Mouse (Mus musculus): ENCODE results near the gene Man1b1.

Man1b1 gene

GRCm38 (mm10) chr2:25305587-25306359 lies 26.4 kb upstream of the Man1b1 start:
- no peak for DNase-seq (ENCODE audit: low read depth, low spot score)

DNA sequence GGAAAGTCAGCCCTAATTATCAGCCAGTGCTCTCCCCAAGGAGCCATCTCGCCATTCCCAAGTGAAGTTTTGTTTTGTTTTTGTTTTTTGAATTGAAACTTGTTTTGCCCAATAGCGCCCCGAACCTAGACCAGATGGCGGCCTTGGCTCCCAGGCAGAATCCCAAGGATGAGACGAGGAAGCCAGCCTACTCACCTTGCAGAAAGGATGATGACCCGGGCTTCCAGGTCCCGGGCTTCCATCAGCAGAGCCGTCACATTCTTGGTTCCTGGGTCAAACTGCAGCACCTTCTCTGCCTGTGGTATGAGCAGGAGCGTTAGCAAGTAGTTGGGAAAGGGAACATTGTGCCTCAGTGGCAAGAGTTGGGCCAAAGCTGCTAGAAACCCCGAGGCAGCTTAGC lies 22.0 kb upstream of the Man1b1 start:
- DNase-seq (ENCODE audit: low read depth, low spot score): no peak

- DNase-seq (ENCODE audit: low read depth, low spot score): no peak
These were observed 21.2 kb upstream of the Man1b1 start for GRCm38 (mm10) chr2:25310969-25311368.

DNA sequence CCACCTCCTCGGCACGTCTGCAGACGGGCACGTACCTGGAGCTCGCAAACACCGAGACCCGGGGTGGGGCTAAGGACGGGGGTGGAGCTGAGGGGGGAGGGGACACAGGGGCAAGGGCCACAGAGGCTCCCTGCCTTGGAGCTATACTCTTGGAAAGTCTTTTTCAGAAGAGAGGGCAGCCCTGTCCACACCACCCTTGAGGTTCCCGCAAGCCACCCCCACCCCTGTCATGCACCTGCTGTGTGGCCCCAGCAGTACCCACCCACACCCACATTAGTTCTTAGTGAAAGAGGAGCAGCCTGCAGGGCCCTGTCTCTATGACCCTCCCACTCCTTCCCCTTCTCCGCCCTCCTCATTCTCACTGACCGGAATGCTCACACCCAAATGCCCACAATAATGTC lies 20.6 kb upstream of the Man1b1 start:
- DNase-seq (ENCODE audit: low read depth, low spot score): no peak

- no peak for DNase-seq (ENCODE audit: low read depth, low spot score)
These were observed 13.8 kb upstream of the Man1b1 start for GRCm38 (mm10) chr2:25318119-25318966.

DNA sequence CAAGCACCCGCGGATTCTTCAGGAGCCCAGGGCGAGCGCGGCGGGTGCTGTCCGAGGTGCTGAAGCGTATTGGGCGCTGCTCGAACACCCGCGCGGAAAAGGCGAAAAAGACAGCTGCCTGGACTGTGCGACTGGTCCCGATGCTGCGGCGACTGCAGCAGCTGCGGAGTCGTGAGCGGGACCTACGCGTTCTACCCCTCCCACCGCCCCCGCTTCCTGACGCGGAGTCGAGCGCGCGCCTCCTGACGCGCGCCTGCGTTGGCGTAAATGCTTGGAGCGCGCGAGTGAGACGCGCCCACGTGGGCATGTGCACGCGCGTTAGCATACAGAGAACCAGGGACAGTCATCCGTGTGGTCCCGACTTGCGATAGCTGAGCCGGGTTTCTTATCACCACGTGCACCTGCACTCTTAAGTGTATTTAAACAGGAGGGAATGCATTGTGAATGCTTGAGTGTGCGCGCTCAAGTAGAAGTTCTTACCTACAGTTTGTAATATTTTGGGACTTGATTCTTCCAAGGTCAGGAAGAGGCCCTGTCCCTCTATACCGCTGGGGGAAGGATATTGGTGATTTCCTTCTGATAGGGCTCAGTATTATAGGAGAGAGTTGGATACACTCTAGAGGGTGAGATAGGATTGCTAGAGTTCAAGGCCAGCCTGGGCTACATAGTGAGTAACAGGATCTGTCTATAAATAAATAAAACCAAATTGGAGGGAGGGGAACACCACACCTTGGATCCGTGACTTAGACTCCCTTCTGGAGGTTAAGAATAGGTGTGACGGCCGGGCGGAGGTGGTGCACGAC lies 13.0 kb upstream of the Man1b1 start, which contains the start of gene Grin1:
TSS of gene Grin1 (minus strand) at position 217 of the 803 bp plus-strand sequence.
- DNase-seq (ENCODE audit: low read depth, low spot score): no peak

GRCm38 (mm10) chr2:25320084-25320483 lies 12.1 kb upstream of the Man1b1 start:
- DNase-seq (ENCODE audit: low read depth, low spot score): no peak

GRCm38 (mm10) chr2:25326036-25326435 lies 6.1 kb upstream of the Man1b1 start:
- no peak for DNase-seq (ENCODE audit: low read depth, low spot score)

GRCm38 (mm10) chr2:25328440-25328839 lies 3.7 kb upstream of the Man1b1 start:
- peak; percentile 24 for DNase-seq (ENCODE audit: low read depth, low spot score)

DNA sequence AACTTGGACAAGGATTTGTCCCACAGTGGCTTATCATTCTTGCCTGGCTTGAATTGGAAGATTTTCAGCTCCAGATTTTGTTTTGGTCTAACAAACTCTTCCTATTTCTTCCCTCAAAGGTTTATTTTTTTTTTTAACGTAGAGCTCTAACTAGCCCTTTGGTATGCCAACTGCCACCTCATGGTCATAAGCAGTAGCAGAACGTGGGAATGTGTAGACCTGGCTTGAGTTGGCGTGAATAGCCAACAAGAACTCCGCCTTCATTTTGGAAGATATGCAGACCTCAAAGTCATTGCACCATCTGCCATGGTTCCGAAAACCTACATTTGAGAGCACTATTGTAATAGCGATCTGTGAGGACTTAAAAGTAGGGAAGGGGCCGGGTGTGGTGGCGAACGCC lies 668 bp upstream of the Man1b1 start:
- no peak for DNase-seq (ENCODE audit: low read depth, low spot score)

- no peak for DNase-seq (ENCODE audit: low read depth, low spot score)
These were observed 1.4 kb downstream of the Man1b1 start for GRCm38 (mm10) chr2:25333569-25333968.

- DNase-seq (ENCODE audit: low read depth, low spot score): no peak
These were observed 6.2 kb downstream of the Man1b1 start for GRCm38 (mm10) chr2:25338303-25338702.

DNA sequence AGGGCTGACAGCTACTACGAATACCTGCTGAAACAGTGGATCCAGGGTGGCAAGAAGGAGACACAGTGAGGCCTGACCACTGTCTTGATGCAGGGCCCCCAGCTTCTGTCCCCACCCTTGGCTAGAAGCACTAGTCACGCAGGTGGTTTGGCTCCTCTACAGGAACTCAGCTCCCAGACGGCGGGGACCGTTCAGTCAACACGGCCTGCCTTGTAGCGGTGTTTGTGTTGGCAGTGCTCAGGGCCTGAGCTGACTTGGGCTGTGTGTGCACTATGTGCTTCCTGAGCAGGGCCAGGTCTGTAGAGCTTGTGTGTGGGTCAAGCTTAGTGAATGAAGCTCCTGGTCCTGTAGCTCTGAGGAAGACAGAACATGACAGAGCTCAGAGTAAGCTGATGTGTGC lies 16.0 kb downstream of the Man1b1 start:
- DNase-seq (ENCODE audit: low read depth, low spot score): no peak

GRCm38 (mm10) chr2:25349499-25349898 lies 17.4 kb downstream of the Man1b1 start:
- DNase-seq (ENCODE audit: low read depth, low spot score): no peak

DNA sequence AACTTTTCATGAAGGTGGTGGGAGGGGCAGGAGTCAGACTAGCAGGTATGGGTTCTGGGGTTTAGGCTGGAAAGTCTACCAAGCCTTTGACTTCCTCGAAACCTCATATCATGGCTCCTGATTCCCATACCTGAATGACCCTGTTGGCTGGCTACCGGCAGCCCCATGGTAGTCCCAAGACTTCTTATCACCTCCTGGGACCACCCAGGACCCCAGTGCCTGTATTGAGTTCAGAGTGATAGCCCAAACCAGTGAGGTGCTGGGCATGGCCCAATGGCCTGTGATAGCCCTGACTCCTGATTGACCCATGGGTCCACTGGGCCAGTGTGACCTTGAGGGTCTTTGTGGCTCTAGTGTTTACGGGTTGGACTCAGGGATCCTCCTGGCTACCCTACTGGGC lies 18.6 kb downstream of the Man1b1 start:
- no peak for DNase-seq (ENCODE audit: low read depth, low spot score)

DNA sequence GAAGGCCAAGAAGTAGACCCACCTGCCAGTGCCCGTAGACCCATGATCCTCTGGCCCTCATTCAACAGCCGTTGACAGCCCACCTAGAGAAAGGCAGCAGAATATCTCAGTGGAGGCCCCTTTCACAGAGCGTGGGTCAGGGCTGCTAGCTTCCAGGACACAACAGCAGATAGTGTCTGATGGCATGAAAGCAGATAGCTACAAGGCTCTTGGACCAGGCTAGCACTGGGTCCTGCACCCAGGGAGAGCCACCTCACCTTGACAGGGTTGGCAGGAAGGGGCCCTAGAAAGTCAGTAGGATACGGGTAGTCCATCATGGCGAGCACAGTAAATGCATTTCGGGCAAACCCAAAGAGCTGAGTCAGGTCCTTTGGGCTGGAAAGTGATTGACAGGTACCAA lies 22.1 kb downstream of the Man1b1 start:
- no peak for DNase-seq (ENCODE audit: low read depth, low spot score)

GRCm38 (mm10) chr2:25355419-25356066 lies 23.4 kb downstream of the Man1b1 start:
- DNase-seq (ENCODE audit: low read depth, low spot score): no peak

DNA sequence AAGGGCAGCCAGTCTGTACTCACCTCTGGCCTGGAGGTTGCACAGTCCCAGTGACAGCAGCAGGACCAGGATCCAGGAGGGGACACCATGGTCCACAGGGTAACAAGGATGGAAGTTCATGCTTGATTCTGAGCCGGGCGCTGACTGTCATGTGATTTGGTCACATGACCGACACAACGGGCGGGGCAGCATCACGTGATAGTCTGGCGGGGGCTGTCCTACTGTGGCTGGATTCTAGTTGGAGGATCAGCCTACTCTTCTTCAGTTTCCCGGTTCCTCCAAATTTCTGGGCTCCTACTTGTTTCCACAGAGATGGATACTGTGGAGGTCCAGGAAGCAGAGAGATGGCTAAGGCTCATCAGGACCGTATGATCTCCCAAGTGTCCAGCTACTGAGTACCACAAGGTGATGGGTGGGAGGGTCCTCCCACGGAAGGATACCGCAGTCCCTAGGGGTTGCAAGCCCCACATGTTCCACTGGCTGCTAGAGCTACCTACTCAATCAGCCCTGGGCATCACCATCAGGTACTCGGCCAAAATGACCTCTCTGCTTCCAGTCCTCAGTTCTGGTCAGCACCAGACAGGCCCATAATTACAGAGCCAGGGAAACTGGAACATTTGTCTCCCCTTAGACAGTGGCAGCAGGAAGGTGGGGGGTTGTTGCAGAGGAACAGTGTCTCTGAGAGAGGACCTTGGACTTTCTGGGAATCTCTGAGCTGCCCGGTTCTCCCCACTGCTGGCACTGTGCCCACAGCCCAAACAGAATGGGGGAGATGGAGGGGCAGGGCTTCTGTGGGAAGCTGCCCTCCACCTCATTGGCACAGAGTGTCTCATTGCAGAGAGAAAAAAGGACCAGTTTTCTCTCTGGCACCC lies 24.3 kb downstream of the Man1b1 start, which contains the start of gene Dpp7:
TSS of gene Dpp7 (minus strand) at position 152 of the 872 bp plus-strand sequence.
- DNase-seq (ENCODE audit: low read depth, low spot score): peak; percentile 76

DNA sequence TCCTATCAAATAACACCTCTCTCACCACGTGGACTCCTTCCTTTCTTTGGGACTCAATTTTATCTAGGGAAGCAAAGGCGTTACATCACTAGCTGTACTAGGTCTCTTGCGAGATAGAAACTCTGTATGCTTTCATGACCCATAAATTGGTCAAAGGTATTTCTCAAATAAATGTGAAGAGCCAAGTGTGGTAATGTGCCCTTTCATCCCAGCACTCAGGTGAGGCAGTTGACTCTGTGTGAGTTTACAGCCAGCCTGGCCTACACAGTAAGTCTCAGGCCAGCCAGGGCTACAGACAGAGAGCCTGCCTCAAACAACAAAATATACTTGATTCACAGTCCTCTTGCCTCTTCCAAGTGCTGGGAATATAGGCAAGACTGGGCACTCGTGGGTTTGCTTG lies 27.7 kb downstream of the Man1b1 start:
- DNase-seq (ENCODE audit: low read depth, low spot score): no peak

DNA sequence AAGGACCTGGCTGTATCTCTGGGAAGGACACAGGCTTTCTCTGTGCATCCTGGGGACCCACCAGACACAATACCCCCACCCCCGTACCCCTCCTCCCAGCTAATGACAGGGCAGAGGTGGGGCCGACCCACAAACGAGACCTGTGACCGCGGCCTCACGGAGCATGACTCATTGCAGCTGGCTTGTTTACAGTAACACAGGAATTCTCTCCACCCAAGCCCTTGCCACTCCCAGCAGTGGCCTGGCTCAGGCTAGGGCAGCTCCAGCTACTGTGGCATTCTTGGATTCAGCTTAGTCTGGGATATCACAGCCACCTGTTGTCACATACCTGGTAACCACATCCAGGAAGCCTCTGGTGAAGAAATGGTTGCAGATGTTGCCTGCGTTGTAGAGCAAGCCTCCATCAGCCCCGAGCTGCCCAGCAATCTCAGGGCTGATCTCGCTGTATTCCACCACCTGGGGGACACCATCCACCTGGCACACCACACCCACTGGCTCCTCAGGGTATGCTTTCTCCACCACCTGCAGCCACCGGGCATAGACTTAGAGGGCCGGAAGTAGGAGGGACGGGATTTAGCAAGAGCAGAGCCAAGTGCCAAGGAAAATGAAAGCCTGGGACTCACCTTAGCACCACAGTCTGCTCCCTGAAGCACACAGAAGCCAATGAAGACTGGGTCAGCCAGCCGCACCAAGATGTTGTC lies 31.5 kb downstream of the Man1b1 start:
- DNase-seq (ENCODE audit: low read depth, low spot score): no peak

Measured in c-Kit-negative CD71-positive TER-119-positive erythroid progenitor cells, embryonic 14.5 days (primary cell).